Mouse (Mus musculus) liver, embryonic 16.5 days (tissue): ENCODE measurements around the gene Kcnn3. TPM values are rescaled to one million over a fixed set of nuclear protein-coding genes. Genes with fewer than 3 reads are reported as not detected.
A peak's percentile ranks its signal among the peaks of the same experiment; 100 is the strongest.

Source experiments
- ATAC-seq: fragments of 200-750 bp; cut with Nextera tagmentation; 2 replicates; pipeline ENCODE4 v1.8.0; 2017; ENCODE audit warnings: low read depth, mild to moderate bottlenecking, moderate number of reproducible peaks, moderate library complexity
- H3K27ac ChIP-seq: fragments of 300-500 bp; sonication (generic); 2 replicates; pipeline ENCODE4 v1.5.1; 2014; ENCODE audit warnings: mild to moderate bottlenecking, low read length
- H3K27me3 ChIP-seq: fragments of 300-500 bp; sonication (generic); 2 replicates; pipeline ENCODE4 v1.6.1; 2014; ENCODE audit warnings: low read depth, low read length, mixed read lengths; ENCODE audit not compliant: control insufficient read depth, insufficient read depth
- H3K36me3 ChIP-seq: fragments of 300-500 bp; sonication (generic); 2 replicates; pipeline ENCODE4 v1.6.1; 2014; ENCODE audit warnings: mild to moderate bottlenecking; ENCODE audit not compliant: control insufficient read depth, insufficient read depth
- H3K4me1 ChIP-seq: fragments of 300-500 bp; sonication (generic); 2 replicates; pipeline ENCODE4 v1.6.1; 2014; ENCODE audit warnings: low read depth, low read length, mixed read lengths; ENCODE audit not compliant: control insufficient read depth
- H3K4me2 ChIP-seq: fragments of 300-500 bp; sonication (generic); 2 replicates; pipeline ENCODE4 v1.6.1; 2014; ENCODE audit warnings: low read depth, low read length, mixed read lengths
- H3K4me3 ChIP-seq: fragments of 300-500 bp; sonication (generic); 2 replicates; pipeline ENCODE4 v1.5.1; 2014; ENCODE audit warnings: low read depth, mild to moderate bottlenecking, low read length
- H3K9ac ChIP-seq: fragments of 300-500 bp; sonication (generic); 2 replicates; pipeline ENCODE4 v1.6.1; 2014; ENCODE audit warnings: low read depth, low read length
- H3K9me3 ChIP-seq: fragments of 300-500 bp; sonication (generic); replicated peaks from 2 replicates; pipeline ENCODE4 v1.6.1; 2016; ENCODE audit warnings: low read length; ENCODE audit not compliant: control insufficient read depth
- WGBS: fragments of 180-500 bp; shearing (Covaris S2); extraction: QIAGEN DNeasy Blood & Tissue Kit; methylation state at CpG from one replicate; pipeline ENCODE4 v1.1.7; 2014; ENCODE audit not compliant: insufficient replicate concordance; 5-methylcytosine and 5-hydroxymethylcytosine counted together
- polyA plus RNA-seq: library from polyadenylated mRNA; unstranded; fragments of >200 nt; fragmentation: Nextera tagmentation; extraction: Ambion mirVana; gene quantifications from 2 replicates; pipeline ENCODE4 v1.2.1, GENCODE M21; 2015

The Kcnn3 gene
- polyA plus RNA-seq, 1 experiment from 2014 or later: 0.05 TPM

DNA sequence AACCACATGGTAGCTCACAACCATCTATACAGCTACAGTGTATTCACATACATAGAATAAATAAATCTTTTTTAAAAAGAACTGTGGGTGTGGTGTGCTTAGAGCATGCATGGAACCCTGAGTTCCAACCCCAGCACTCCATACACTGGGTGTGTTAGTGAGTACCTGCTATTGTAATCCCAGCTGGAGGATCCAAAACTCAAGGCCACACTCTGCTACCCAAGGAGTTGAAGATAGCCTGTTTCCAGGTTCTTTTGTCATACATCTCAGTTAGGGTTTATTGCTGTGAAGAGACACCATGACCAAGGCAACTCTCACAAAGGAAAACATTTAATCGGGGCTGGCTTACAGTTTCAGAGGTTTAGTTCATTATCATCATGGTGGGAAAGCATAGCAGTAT is 179.0 kb downstream of the Kcnn3 start:
- ATAC-seq: no peak
- no peak overlapping the region for H3K4me3 ChIP-seq
- no peak overlapping the region for H3K9ac ChIP-seq
- no peaks in the 10 kb centered on the region for H3K36me3 ChIP-seq
- H3K27me3 ChIP-seq: no peaks in the 10 kb centered on the region
- H3K9me3 ChIP-seq: no peaks in the 10 kb centered on the region
- H3K4me2 ChIP-seq: no peak overlapping the region
- H3K27ac ChIP-seq: no peak overlapping the region
- 57% methylated on average over 1 of the region's 1 CpGs for WGBS
- H3K4me1 ChIP-seq: no peaks in the 10 kb centered on the region

DNA sequence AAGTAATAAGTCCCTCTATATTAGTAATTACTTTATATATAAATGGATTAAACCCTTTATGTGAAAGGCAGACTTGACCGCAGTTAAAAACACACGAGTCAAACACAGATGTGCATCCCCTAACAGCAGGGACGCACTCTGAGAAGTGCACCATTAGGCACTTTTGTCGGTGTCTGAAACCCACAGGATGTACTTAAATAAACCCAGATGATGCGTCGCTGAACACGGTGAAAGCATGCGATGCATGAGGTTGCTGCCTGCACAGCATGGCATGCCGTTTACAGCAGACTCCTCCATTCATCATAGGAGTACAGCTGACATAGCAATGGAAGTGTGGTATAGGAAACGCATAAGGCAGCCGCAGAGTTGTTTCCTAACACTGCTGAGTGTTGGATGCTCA is 180.5 kb downstream of the Kcnn3 start:
- H3K27me3 ChIP-seq: no peaks in the 10 kb centered on the region
- no peak overlapping the region for H3K4me2 ChIP-seq
- no peak overlapping the region for H3K9ac ChIP-seq
- H3K4me1 ChIP-seq: no peaks in the 10 kb centered on the region
- H3K4me3 ChIP-seq: no peak overlapping the region
- no peak for ATAC-seq
- no peaks in the 10 kb centered on the region for H3K9me3 ChIP-seq
- 65% methylated on average over 11 of the region's 11 CpGs for WGBS
- H3K27ac ChIP-seq: no peak overlapping the region
- H3K36me3 ChIP-seq: no peaks in the 10 kb centered on the region

GRCm38 (mm10) chr3:89703596-89703995 is 183.6 kb downstream of the Kcnn3 start:
- no peak overlapping the region for H3K27ac ChIP-seq
- no peaks in the 10 kb centered on the region for H3K27me3 ChIP-seq
- H3K4me3 ChIP-seq: no peak overlapping the region
- H3K4me2 ChIP-seq: no peak overlapping the region
- ATAC-seq: no peak
- no peaks in the 10 kb centered on the region for H3K4me1 ChIP-seq
- no peaks in the 10 kb centered on the region for H3K9me3 ChIP-seq
- no peak overlapping the region for H3K9ac ChIP-seq
- 36% methylated on average over 3 of the region's 3 CpGs for WGBS
- no peaks in the 10 kb centered on the region for H3K36me3 ChIP-seq

- no peak for ATAC-seq
- WGBS: 62% methylated on average over 6 of the region's 6 CpGs
- Histone ChIP-seq H3K27me3 (no peaks in the 10 kb centered on the region), H3K9ac (no peak overlapping the region), H3K27ac (no peak overlapping the region), H3K4me2 (no peak overlapping the region), H3K36me3 (no peaks in the 10 kb centered on the region), H3K4me3 (no peak overlapping the region), H3K9me3 (no peaks in the 10 kb centered on the region), H3K4me1 (no peaks in the 10 kb centered on the region)
Observed at GRCm38 (mm10) chr3:89704064-89704463, 184.1 kb downstream of the Kcnn3 start.

DNA sequence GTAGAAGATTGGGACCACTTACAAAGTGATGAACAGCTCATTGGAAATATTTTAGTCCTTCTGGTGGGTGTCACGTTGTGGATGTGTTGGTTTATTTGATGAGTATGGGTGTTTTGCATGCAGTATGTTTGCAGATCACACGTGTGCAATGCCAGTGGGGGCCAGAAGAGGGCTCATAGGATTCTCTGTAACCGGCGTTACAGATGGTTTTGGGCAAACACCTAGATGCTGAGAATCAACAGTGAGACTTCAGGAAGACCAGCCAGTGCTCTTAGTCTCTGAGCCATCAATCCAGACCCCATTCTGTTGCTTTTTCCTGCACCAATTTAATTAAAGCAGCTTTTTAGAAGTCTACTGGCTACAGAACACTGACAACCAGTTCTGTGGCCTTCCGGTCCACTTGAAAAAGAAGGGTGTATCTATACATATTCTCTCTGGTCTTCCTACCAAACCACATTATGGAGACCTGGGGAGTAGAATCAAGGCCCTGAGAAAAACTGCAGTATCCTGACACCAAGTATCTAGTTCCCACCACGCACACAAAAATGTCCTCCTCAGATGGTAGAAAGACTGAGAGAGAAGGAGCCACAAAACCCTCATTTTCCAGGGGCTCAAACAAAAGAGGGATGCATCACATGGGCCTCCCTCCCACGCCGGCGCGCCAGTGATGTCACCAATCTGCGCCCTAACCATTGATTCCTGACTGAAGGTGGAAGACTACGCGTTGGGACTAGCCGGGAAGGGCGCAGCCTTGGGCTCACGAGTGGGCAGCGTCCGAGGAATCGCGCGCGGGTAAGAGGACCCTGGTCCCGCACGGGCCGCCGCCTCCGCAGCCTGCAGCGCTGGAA is 194.6 kb downstream of the Kcnn3 start, which contains the start of gene Adar:
TSS of gene Adar (plus strand) at position 664 of the 848 bp plus-strand sequence.
- H3K27me3 ChIP-seq: peaks cover 3% of the 10 kb centered on the region; the same call in 1 of the 2 replicates
- WGBS: 5% methylated on average over 28 of the region's 28 CpGs
- peak; percentile 43 for ATAC-seq
- H3K4me3 ChIP-seq: peak within 1 kb of the TSS; percentile 72
- H3K4me1 ChIP-seq: peaks cover 7% of the 10 kb centered on the region
- H3K9me3 ChIP-seq: no peaks in the 10 kb centered on the region
- H3K4me2 ChIP-seq: peak within 1 kb of the TSS; percentile 82
- H3K9ac ChIP-seq: peak within 1 kb of the TSS; percentile 60
- H3K27ac ChIP-seq: no peak within 1 kb of the TSS
- H3K36me3 ChIP-seq: no peaks in the 10 kb centered on the region

- H3K36me3 ChIP-seq: no peaks in the 10 kb centered on the region
- ATAC-seq: peak; percentile 39
- H3K4me3 ChIP-seq: peak overlapping the region; percentile 72
- H3K9me3 ChIP-seq: no peaks in the 10 kb centered on the region
- H3K27ac ChIP-seq: no peak overlapping the region
- H3K27me3 ChIP-seq: peaks cover 3% of the 10 kb centered on the region; the same call in 1 of the 2 replicates
- peaks cover 7% of the 10 kb centered on the region for H3K4me1 ChIP-seq
- H3K4me2 ChIP-seq: peak overlapping the region; percentile 82
- WGBS: 2% methylated on average over 56 of the region's 59 CpGs
- H3K9ac ChIP-seq: peak overlapping the region; percentile 60
Observed at GRCm38 (mm10) chr3:89715207-89715966, 195.4 kb downstream of the Kcnn3 start.

DNA sequence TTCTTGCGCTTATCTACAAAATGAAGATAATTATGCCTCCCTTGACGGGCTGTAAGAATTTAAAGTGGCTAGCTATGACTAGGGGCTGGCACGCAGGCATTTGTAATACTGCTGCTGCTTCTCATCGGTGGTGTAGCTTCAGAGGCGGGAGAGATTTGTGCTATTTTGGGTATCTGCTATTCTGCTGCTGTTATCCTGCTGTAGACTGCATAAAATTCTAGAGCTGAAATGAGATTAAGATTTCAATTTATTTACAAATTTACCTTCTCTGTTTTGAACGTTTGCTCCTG is 195.9 kb downstream of the Kcnn3 start:
- peaks cover 7% of the 10 kb centered on the region for H3K4me1 ChIP-seq
- peak overlapping the region; percentile 82 for H3K4me2 ChIP-seq
- ATAC-seq: no peak
- no peak overlapping the region for H3K9ac ChIP-seq
- H3K36me3 ChIP-seq: no peaks in the 10 kb centered on the region
- H3K27me3 ChIP-seq: peaks cover 3% of the 10 kb centered on the region; the same call in 1 of the 2 replicates
- no peaks in the 10 kb centered on the region for H3K9me3 ChIP-seq
- H3K27ac ChIP-seq: no peak overlapping the region
- H3K4me3 ChIP-seq: no peak overlapping the region; the same call in 1 of the 2 replicates
- WGBS: 41% methylated on average over 6 of the region's 6 CpGs

- H3K4me3 ChIP-seq: no peak overlapping the region
- ATAC-seq: no peak
- no peak overlapping the region for H3K4me2 ChIP-seq
- H3K9ac ChIP-seq: no peak overlapping the region
- no peak overlapping the region for H3K27ac ChIP-seq
- H3K36me3 ChIP-seq: no peaks in the 10 kb centered on the region
- no peaks in the 10 kb centered on the region for H3K9me3 ChIP-seq
- no peaks in the 10 kb centered on the region for H3K4me1 ChIP-seq
- no peaks in the 10 kb centered on the region for H3K27me3 ChIP-seq
Observed at GRCm38 (mm10) chr3:89722032-89722431, 202.1 kb downstream of the Kcnn3 start.
